Mouse (Mus musculus): ENCODE data around the gene Ikzf4. TPM values are rescaled to one million over a fixed set of nuclear protein-coding genes. Genes with fewer than 3 reads are reported as not detected.
A peak's percentile ranks its signal among the peaks of the same experiment; 100 is the strongest.

Ikzf4 gene
- polyA plus RNA-seq, 1 experiment from 2014 or later: 3.9 TPM

DNA sequence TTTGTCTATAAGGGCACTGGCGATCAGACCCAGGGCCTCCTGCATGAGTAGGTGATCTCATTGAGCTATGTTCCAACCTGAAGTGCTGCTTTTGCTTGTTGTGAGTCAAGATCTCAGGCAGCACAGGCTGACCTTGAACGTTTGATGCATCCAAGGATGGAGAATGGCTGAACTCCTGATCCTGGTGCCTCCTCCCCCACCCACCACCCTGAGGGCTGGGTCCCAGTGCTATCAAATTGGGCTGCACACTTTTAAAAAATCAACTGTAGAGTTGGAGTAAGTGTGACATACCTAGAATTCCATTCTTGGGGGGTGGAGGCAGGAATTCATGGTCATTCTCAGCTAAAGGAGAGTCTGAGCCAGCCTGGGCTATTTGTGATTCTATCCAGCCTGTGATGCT is 39.3 kb downstream of the Ikzf4 start:
- Histone ChIP-seq H3K4me2 (replicated peaks) (no peak overlapping the region), H3K4me1 (no peaks in the 10 kb centered on the region), H3K36me3 (no peaks in the 10 kb centered on the region), H3K9me3 (replicated peaks) (no peaks in the 10 kb centered on the region), H3K9ac (no peak overlapping the region), H3K27me3 (no peaks in the 10 kb centered on the region), H3K27ac (replicated peaks) (no peak overlapping the region), H3K4me3 (replicated peaks) (no peak overlapping the region)
- 36% methylated on average over 2 of the region's 2 CpGs for WGBS
- ATAC-seq (ENCODE audit: insufficient number of reproducible peaks, low FRiP score, low TSS enrichment, low read depth): no peak

DNA sequence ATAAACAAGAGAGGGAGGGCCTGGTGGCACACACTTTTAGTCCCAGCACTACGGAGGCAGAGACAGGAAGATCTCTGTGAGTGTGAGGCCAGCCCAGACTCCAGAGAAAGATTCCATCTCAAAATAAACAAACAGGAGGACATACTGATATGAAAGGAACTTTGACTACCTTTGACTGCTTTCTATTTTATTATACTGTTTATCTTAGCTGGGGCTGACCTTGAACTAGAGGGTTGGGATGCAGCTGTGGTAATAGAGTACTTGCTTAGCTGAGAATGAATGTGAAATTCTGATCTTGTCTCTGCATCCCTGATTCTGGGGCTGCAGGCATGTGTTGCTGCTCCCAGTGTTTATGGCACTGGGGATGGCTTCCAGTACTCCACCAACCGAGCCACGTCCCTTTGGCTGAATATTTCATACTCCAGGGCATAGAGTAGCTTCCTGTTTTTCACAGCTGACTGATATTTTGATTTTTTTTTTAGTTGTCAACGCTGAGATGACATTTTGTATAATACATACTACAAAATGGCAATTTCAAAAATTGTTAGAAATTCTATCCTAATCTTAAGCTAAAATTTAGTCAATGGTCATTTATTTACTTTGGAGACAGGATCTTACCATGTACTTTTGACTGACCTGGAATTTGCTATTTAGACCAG is 43.2 kb downstream of the Ikzf4 start:
- Histone ChIP-seq H3K9me3 (replicated peaks) (no peaks in the 10 kb centered on the region), H3K4me3 (replicated peaks) (no peak overlapping the region), H3K4me2 (replicated peaks) (no peak overlapping the region), H3K36me3 (no peaks in the 10 kb centered on the region), H3K27ac (replicated peaks) (no peak overlapping the region), H3K4me1 (no peaks in the 10 kb centered on the region), H3K9ac (no peak overlapping the region), H3K27me3 (no peaks in the 10 kb centered on the region)
- ATAC-seq (ENCODE audit: insufficient number of reproducible peaks, low FRiP score, low TSS enrichment, low read depth): no peak
- WGBS: 76% methylated on average over 4 of the region's 4 CpGs

DNA sequence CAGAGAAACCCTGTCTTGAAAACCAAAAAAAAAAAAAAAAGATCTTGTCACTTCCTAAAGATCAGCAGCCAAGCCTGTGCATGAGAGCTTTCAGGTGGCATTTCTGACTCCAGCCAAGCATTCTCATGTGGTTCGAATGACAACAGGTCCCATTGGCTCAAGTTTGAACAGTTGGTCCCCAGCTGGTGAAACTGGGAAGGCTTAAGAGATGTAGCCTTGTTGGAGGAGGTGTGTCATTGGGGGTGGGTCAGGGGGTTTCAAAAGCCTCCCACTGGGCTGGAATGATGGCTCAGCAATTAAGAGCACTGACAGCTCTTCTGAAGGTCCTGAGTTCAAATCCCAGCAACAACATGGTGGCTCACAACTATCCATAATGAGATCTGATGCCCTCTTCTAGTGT is 44.3 kb downstream of the Ikzf4 start:
- H3K36me3 ChIP-seq: no peaks in the 10 kb centered on the region
- no peak overlapping the region for H3K27ac ChIP-seq (replicated peaks)
- H3K9ac ChIP-seq: no peak overlapping the region
- no peaks in the 10 kb centered on the region for H3K27me3 ChIP-seq
- H3K4me3 ChIP-seq (replicated peaks): no peak overlapping the region
- no peaks in the 10 kb centered on the region for H3K4me1 ChIP-seq
- ATAC-seq (ENCODE audit: insufficient number of reproducible peaks, low FRiP score, low TSS enrichment, low read depth): no peak
- H3K9me3 ChIP-seq (replicated peaks): no peaks in the 10 kb centered on the region
- no peak overlapping the region for H3K4me2 ChIP-seq (replicated peaks)
- 79% methylated on average over 1 of the region's 1 CpGs for WGBS

DNA sequence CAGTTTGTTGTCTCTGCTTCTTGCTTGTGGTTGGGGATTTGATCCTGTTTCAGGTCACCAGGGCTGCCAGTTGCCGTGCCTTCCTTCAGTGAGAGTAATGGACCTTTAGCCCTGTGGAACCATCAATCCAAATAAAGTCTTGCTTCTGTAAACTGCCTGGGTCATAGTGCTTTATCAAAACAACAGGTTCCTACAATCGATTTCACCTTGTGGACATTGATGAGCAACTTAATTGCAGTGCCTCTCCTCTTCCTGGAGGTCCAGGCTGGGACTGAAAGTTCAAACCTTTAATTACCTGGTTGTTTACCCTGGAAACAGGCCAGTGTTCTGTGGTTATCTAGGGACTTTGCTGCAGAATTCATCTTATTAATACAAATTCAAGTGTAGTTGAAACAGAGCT is 47.3 kb downstream of the Ikzf4 start:
- H3K4me2 ChIP-seq (replicated peaks): no peak overlapping the region
- no peaks in the 10 kb centered on the region for H3K4me1 ChIP-seq
- no peaks in the 10 kb centered on the region for H3K36me3 ChIP-seq
- no peaks in the 10 kb centered on the region for H3K9me3 ChIP-seq (replicated peaks)
- WGBS: 64% methylated on average over 2 of the region's 2 CpGs
- no peak overlapping the region for H3K9ac ChIP-seq
- no peak overlapping the region for H3K4me3 ChIP-seq (replicated peaks)
- H3K27ac ChIP-seq (replicated peaks): no peak overlapping the region
- no peak for ATAC-seq (ENCODE audit: insufficient number of reproducible peaks, low FRiP score, low TSS enrichment, low read depth)
- no peaks in the 10 kb centered on the region for H3K27me3 ChIP-seq

DNA sequence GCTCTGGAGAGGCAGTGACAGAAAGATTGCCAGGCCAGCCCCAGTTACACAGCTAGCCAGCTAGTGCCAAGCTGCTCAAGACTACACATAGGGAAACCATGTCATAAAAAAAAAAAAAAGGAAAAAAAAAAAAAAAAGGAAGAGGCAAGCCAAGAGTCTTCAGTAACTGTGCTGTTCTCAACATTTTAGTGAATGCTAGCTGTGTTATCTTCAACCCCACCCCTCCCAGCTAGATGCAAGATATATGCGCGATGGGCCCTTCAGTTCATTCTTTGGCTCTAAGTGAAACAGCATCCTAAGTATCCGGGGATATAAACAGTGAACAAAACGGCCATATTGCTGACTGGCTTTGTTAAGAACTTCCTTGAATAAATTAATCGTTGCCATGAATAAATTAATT is 53.0 kb downstream of the Ikzf4 start:
- H3K27me3 ChIP-seq: peaks cover 17% of the 10 kb centered on the region
- H3K4me3 ChIP-seq (replicated peaks): no peak overlapping the region
- WGBS: 80% methylated on average over 5 of the region's 5 CpGs
- no peak for ATAC-seq (ENCODE audit: insufficient number of reproducible peaks, low FRiP score, low TSS enrichment, low read depth)
- no peak overlapping the region for H3K9ac ChIP-seq
- H3K4me2 ChIP-seq (replicated peaks): no peak overlapping the region
- no peaks in the 10 kb centered on the region for H3K9me3 ChIP-seq (replicated peaks)
- H3K4me1 ChIP-seq: peaks cover 10% of the 10 kb centered on the region
- no peaks in the 10 kb centered on the region for H3K36me3 ChIP-seq
- H3K27ac ChIP-seq (replicated peaks): no peak overlapping the region

DNA sequence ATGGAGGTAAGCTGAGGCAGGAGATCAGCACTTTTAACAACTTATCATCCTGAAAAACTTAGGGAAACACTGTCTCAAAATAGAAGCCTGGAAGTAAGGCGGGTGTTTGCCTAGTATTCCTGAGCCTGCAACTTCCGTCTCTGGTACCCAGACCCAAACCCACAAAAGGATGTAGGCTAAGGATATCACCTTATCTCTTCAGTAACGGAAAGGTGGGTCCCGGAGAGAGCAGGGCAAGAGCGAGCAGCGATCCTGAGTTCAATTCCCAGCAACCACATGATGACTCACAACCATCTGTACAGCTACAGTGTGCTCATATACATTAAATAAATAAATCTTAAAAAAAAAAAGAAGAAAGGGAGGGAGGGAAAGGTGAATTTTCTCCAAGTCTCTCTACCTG is 54.4 kb downstream of the Ikzf4 start:
- Histone ChIP-seq H3K4me1 (peaks cover 21% of the 10 kb centered on the region), H3K4me3 (replicated peaks) (no peak overlapping the region), H3K9ac (no peak overlapping the region), H3K27ac (replicated peaks) (no peak overlapping the region), H3K9me3 (replicated peaks) (no peaks in the 10 kb centered on the region), H3K27me3 (peaks cover 30% of the 10 kb centered on the region), H3K4me2 (replicated peaks) (no peak overlapping the region), H3K36me3 (no peaks in the 10 kb centered on the region)
- WGBS: 87% methylated on average over 6 of the region's 6 CpGs
- ATAC-seq (ENCODE audit: insufficient number of reproducible peaks, low FRiP score, low TSS enrichment, low read depth): no peak

DNA sequence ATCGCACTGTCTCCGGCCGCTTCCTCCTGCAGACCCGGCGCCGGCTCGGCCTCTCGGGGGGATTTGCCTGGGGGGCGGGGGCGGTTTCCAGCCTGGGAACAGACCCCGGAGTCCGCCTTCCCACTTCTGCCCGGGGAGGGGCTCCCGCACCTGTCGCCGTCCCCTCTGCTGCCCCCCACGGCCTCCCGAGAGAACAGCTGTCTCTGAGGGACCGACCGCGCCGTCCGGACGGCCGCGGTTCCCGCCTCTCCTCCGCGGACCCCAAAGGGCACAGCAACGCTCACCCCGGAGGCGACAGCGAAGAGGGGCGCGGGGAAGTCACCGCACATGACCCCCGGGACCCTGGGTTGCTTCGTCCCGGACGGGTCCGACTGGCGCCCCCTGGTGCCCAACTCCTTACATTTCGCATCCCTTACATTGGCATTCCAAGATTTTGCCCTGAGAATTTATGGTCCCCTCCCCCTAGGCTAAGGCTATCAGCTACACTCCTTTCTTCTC is 55.5 kb downstream of the Ikzf4 start:
- 0 out of 2 replicates have a peak, but pooled peaks have one; percentile 29 for ATAC-seq (ENCODE audit: insufficient number of reproducible peaks, low FRiP score, low TSS enrichment, low read depth)
- H3K27me3 ChIP-seq: peaks cover 32% of the 10 kb centered on the region
- under 1% methylated on average over 41 of the region's 43 CpGs for WGBS
- peaks cover 25% of the 10 kb centered on the region for H3K4me1 ChIP-seq
- H3K9me3 ChIP-seq (replicated peaks): no peaks in the 10 kb centered on the region
- peak overlapping the region; percentile 83 for H3K4me2 ChIP-seq (replicated peaks)
- H3K4me3 ChIP-seq (replicated peaks): peak overlapping the region; percentile 64
- H3K27ac ChIP-seq (replicated peaks): peak overlapping the region; percentile 92
- no peaks in the 10 kb centered on the region for H3K36me3 ChIP-seq
- peak overlapping the region; percentile 10 for H3K9ac ChIP-seq

DNA sequence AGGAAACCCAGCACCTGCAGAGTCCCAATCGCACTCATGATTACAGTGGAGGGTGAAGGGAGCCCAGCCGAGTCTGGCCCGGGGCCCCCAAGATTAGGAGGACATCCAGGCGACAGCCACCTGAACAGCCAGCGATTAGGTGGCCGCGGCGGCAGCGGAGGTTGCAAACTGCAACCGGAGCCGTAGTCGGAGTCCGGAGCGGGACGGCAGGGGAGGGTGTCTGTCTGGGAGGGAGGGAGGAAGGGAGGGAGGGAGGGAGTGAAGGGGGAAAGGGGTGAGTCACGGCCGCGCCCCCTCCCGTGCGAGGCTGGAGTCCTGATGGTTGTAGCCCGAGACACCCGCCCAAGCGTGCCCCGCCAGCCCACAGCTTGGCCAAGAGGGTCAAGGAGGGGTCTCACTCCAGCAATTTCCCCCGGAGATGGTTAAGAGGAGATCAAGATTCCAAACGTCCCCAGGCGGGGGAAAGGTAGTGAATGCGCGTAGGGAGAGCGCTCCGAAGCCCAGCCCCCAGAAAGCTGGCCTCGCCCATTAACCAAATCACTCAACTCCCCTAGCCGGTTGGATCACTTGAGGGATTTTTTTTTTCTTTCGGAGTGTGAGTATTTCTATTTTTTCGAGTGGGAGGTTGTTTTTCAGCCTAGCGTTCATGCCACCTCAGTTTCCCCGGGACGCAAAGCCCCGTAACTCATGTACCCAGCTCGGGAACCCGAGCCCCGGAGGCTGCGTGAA is 56.2 kb downstream of the Ikzf4 start, which contains the start of gene Erbb3:
TSS of gene Erbb3 (minus strand) at position 189 of the 729 bp plus-strand sequence.
- no peaks in the 10 kb centered on the region for H3K36me3 ChIP-seq
- H3K9ac ChIP-seq: peak within 1 kb of the TSS; percentile 48
- peak within 1 kb of the TSS; percentile 64 for H3K4me3 ChIP-seq (replicated peaks)
- peak within 1 kb of the TSS; percentile 83 for H3K4me2 ChIP-seq (replicated peaks)
- WGBS: under 1% methylated on average over 43 of the region's 43 CpGs
- ATAC-seq (ENCODE audit: insufficient number of reproducible peaks, low FRiP score, low TSS enrichment, low read depth): peak; percentile 52
- peaks cover 28% of the 10 kb centered on the region for H3K4me1 ChIP-seq
- no peaks in the 10 kb centered on the region for H3K9me3 ChIP-seq (replicated peaks)
- H3K27me3 ChIP-seq: peaks cover 32% of the 10 kb centered on the region
- peak within 1 kb of the TSS; percentile 92 for H3K27ac ChIP-seq (replicated peaks)

DNA sequence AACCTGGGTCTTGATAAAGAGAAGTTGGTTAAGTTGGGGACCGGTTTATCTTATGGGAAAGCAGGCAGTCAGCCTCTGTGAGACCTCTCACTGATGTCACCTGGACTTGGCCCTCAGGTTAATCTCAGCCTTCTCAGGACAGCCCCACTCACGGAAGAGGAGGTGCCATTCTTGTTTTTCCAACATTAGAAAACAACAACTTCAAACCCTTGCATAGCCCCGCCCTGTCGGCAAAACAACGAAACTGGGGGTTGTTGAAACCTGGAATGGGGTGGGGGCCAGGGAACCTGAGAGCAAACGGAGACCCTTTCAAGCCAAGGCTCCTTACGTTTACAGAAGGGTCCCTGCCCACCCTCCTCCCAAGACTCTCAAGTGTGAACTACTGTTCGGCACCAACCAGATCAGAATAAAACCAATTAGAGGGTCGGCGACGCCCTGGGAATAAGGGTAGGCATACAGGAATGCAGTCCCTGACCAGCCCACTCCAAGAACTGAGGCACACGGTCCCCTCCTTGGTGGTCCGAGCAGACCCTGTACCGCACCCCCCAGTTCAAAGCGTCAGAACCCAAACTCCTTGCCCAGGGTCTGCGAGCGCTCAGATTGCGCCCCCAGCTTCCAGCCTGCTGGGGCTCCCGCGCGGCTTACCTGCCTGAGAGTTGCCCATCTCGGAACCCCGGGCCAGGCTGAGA is 56.9 kb downstream of the Ikzf4 start:
- WGBS: 2% methylated on average over 23 of the region's 23 CpGs
- ATAC-seq (ENCODE audit: insufficient number of reproducible peaks, low FRiP score, low TSS enrichment, low read depth): 0 out of 2 replicates have a peak, but pooled peaks have one; percentile 34
- H3K27me3 ChIP-seq: peaks cover 32% of the 10 kb centered on the region

DNA sequence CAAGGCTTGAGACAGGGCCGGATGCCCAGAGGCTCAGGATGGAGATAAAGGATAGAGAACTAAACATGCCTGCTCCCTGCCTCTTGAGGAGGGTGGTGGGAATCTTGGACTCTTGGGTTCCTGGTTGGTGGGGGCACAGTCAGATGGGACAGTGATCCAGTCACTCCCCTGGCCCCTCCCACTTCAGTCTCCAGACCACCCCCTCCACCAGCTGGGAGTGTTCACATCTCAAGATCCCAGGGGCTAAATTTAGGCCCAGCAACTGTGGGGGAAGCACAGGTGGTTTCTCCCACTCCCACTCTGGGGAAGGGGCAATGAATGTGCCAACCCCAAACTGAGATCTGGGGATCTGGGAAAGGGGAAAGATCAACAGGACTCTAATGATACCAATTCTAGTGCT is 57.7 kb downstream of the Ikzf4 start:
- WGBS: 6% methylated on average over 1 of the region's 1 CpGs
- no peak for ATAC-seq (ENCODE audit: insufficient number of reproducible peaks, low FRiP score, low TSS enrichment, low read depth)
- Histone ChIP-seq H3K27me3 (peaks cover 32% of the 10 kb centered on the region), H3K4me3 (replicated peaks) (peak overlapping the region; percentile 64), H3K9ac (no peak overlapping the region), H3K36me3 (no peaks in the 10 kb centered on the region), H3K9me3 (replicated peaks) (no peaks in the 10 kb centered on the region), H3K4me1 (peaks cover 41% of the 10 kb centered on the region), H3K27ac (replicated peaks) (peak overlapping the region; percentile 92; the same call in 1 of the 2 replicates), H3K4me2 (replicated peaks) (peak overlapping the region; percentile 83)

More for the DNA sequence above, 56.9 kb downstream of the Ikzf4 start:
- Histone ChIP-seq H3K27ac (replicated peaks) (peak overlapping the region; percentile 92), H3K4me1 (peaks cover 35% of the 10 kb centered on the region), H3K9me3 (replicated peaks) (no peaks in the 10 kb centered on the region), H3K36me3 (no peaks in the 10 kb centered on the region), H3K9ac (peak overlapping the region; percentile 48), H3K4me2 (replicated peaks) (peak overlapping the region; percentile 83), H3K4me3 (replicated peaks) (peak overlapping the region; percentile 64)

DNA sequence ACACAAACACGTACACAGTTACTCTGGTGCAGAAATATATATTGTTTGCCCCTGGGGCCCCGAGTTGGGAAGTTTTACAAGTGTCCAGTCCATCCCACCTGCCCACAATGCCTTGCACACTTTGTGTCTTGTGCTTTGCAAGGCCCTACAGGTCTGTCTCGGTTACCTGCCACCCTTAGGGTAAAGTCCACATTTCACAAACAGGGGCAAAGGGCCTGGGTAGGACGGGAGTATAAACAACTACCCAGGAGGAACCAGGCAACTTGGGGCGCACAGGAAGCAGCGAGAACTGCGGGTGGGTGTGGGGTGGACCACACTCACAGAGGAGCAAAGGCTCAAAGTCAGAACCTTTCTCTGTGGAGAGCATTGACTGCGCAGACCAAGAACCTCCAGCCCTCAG is 58.1 kb downstream of the Ikzf4 start:
- 27% methylated on average over 8 of the region's 8 CpGs for WGBS
- Histone ChIP-seq H3K36me3 (no peaks in the 10 kb centered on the region), H3K9me3 (replicated peaks) (no peaks in the 10 kb centered on the region), H3K4me3 (replicated peaks) (peak overlapping the region; percentile 64), H3K4me2 (replicated peaks) (peak overlapping the region; percentile 83), H3K4me1 (peaks cover 41% of the 10 kb centered on the region), H3K9ac (no peak overlapping the region), H3K27me3 (peaks cover 32% of the 10 kb centered on the region), H3K27ac (replicated peaks) (peak overlapping the region; percentile 92)
- ATAC-seq (ENCODE audit: insufficient number of reproducible peaks, low FRiP score, low TSS enrichment, low read depth): no peak

Data from embryonic facial prominence, embryonic 15.5 days (tissue).